Mouse (Mus musculus) stomach, postnatal 0 days (tissue): Measurements from ENCODE around the gene Gbe1. TPM values are rescaled to one million over a fixed set of nuclear protein-coding genes. Genes with fewer than 3 reads are reported as not detected.
A peak's percentile ranks its signal among the peaks of the same experiment; 100 is the strongest.

Experiments
- ATAC-seq: fragments of 200-750 bp; cut with Nextera tagmentation; 2 replicates; pipeline ENCODE4 v1.8.0; 2017; ENCODE audit not compliant: low FRiP score, low TSS enrichment
- DNase-seq: peaks from one replicate; pipeline ENCODE4 v3.0.0-alpha.2; 2016; ENCODE audit warnings: low spot score
- H3K27ac ChIP-seq: fragments of 300-500 bp; sonication (generic); replicated peaks from 2 replicates; pipeline ENCODE4 v1.5.1; 2014; ENCODE audit warnings: mild to moderate bottlenecking, control low read depth
- H3K27me3 ChIP-seq: fragments of 300-500 bp; sonication (generic); 2 replicates; pipeline ENCODE4 v1.6.1; 2014; ENCODE audit warnings: low read length; ENCODE audit not compliant: control insufficient read depth, insufficient read depth
- H3K36me3 ChIP-seq: fragments of 300-500 bp; sonication (generic); 2 replicates; pipeline ENCODE4 v1.6.1; 2014; ENCODE audit warnings: low read length, mixed read lengths; ENCODE audit not compliant: control insufficient read depth, insufficient read depth
- H3K4me1 ChIP-seq: fragments of 300-500 bp; sonication (generic); replicated peaks from 2 replicates; pipeline ENCODE4 v1.6.1; 2014; ENCODE audit warnings: antibody characterized with exemption; ENCODE audit not compliant: control insufficient read depth, insufficient read depth
- H3K4me2 ChIP-seq: fragments of 300-500 bp; sonication (generic); replicated peaks from 2 replicates; pipeline ENCODE4 v1.6.1; 2014; ENCODE audit warnings: low read depth, mild to moderate bottlenecking, control low read depth, moderate library complexity
- H3K4me3 ChIP-seq: fragments of 300-500 bp; sonication (generic); 2 replicates; pipeline ENCODE4 v1.5.1; 2014; ENCODE audit warnings: low read depth, low read length, control low read depth
- H3K9ac ChIP-seq: fragments of 300-500 bp; sonication (generic); 2 replicates; pipeline ENCODE4 v1.6.1; 2014; ENCODE audit warnings: mild to moderate bottlenecking, low read length, control low read depth, mixed read lengths
- H3K9me3 ChIP-seq: fragments of 300-500 bp; sonication (generic); 2 replicates; pipeline ENCODE4 v1.6.1; 2016; ENCODE audit warnings: low read length; ENCODE audit not compliant: control insufficient read depth
- CTCF ChIP-seq: IDR thresholded peaks from 2 replicates; pipeline ENCODE4 v1.5.1; 2016; ENCODE audit warnings: antibody characterized with exemption, low read depth, mild to moderate bottlenecking, moderate library complexity
- EP300 ChIP-seq: optimal IDR thresholded peaks from 2 replicates; pipeline ENCODE3; 2016; ENCODE audit warnings: antibody characterized with exemption
- WGBS: fragments of 180-500 bp; shearing (Covaris S2); extraction: QIAGEN DNeasy Blood & Tissue Kit; methylation state at CpG from one replicate; pipeline ENCODE4 v1.1.7; 2014; 5-methylcytosine and 5-hydroxymethylcytosine counted together
- polyA plus RNA-seq: library from polyadenylated mRNA; unstranded; fragments of >200 nt; fragmentation: Nextera tagmentation; extraction: Ambion mirVana; gene quantifications from 2 replicates; pipeline ENCODE4 v1.2.1, GENCODE M21; 2015

Gene Gbe1
- polyA plus RNA-seq, 1 experiment from 2014 or later, result 16.6 TPM

DNA sequence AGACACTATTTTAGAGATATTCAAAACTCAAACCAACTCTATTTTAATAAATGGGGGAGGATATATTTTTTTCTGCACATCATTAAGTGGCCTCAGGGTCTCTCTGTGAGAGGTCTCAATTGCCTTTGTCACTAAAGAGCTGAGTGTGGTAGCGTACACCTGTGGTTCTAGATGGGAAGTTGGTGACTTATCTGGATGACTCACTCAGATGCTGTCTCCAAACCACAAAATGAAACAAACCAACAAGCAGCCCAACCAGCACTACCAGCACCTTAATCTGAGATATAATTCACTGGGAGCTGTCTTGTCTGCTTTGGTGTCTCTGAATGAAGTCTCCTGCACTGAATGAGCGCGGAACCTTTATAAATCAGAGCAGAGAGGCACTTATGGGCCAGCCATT is 51.5 kb downstream of the Gbe1 start:
- ATAC-seq (no peak), DNase-seq (no peak)
- H3K4me2 ChIP-seq, result no peak overlapping the region
- no peaks in the 10 kb centered on the region for H3K27me3 ChIP-seq
- TF ChIP-seq CTCF (no peak), EP300 (no peak)
- 79% methylated on average over 3 of the region's 3 CpGs for WGBS
- H3K36me3 ChIP-seq, result no peaks in the 10 kb centered on the region
- H3K27ac ChIP-seq, result no peak overlapping the region
- H3K4me3 ChIP-seq, result no peak overlapping the region
- no peaks in the 10 kb centered on the region for H3K4me1 ChIP-seq
- H3K9me3 ChIP-seq, result no peaks in the 10 kb centered on the region
- no peak overlapping the region for H3K9ac ChIP-seq

DNA sequence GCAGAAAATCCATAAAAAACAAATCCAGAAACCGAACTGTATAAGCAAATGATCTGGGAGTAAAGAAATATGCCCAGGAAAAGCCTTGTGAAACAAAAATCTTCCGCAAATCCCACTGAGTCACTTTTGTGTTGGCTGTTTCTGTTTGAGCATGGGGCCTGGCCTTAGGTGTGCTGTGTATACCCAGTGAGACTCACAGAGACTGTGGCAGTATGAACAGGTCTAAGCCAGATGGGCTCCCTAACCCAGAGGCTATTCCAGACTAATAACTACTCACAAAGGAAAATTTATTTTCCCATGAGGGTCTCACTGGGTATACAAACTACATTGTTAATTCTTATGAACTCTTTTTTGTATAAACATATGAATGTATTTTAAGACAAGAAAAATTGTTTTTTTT is 67.3 kb downstream of the Gbe1 start:
- TF ChIP-seq CTCF, result no peak
- no peak for TF ChIP-seq EP300
- no peaks in the 10 kb centered on the region for H3K9me3 ChIP-seq
- no peak for DNase-seq
- no peaks in the 10 kb centered on the region for H3K4me1 ChIP-seq
- ATAC-seq, result peak; percentile 87
- H3K27ac ChIP-seq, result no peak overlapping the region
- H3K4me2 ChIP-seq, result no peak overlapping the region
- no peaks in the 10 kb centered on the region for H3K27me3 ChIP-seq
- H3K4me3 ChIP-seq, result no peak overlapping the region
- no peaks in the 10 kb centered on the region for H3K36me3 ChIP-seq
- no peak overlapping the region for H3K9ac ChIP-seq
- WGBS, result 68% methylated on average over 2 of the region's 2 CpGs

- 89% methylated on average over 1 of the region's 1 CpGs for WGBS
Measured at GRCm38 (mm10) chr16:70385494-70385893, 71.7 kb downstream of the Gbe1 start.

DNA sequence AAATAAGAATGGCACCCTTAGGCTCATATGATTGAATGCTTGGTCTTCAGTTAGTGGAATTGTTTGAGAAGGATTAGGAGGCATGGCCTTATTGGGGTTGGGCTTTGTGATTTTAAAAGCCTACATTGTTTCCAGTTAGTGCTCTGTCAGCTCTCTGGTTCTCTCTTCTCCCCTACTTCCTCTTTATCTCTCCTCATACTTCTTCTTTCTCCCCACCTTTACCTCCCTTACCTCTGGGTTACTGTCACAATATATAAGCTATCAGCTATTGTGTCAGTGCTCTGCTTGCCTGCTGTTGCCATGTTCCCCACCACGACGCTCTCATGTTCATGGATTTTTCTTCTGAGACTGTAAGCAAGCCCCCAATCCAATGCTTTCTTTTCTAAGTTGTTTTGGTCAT is 73.6 kb downstream of the Gbe1 start:
- Histone ChIP-seq H3K9ac (no peak overlapping the region), H3K27ac (no peak overlapping the region), H3K4me3 (no peak overlapping the region), H3K36me3 (no peaks in the 10 kb centered on the region), H3K4me2 (no peak overlapping the region), H3K4me1 (no peaks in the 10 kb centered on the region), H3K9me3 (no peaks in the 10 kb centered on the region), H3K27me3 (no peaks in the 10 kb centered on the region)
- 95% methylated on average over 2 of the region's 2 CpGs for WGBS
- TF ChIP-seq EP300 (no peak), CTCF (no peak)
- ATAC-seq, result no peak
- no peak for DNase-seq

More at GRCm38 (mm10) chr16:70385494-70385893, 71.7 kb downstream of the Gbe1 start:
- H3K27ac ChIP-seq, result no peak overlapping the region
- no peak overlapping the region for H3K4me3 ChIP-seq
- TF ChIP-seq CTCF (no peak), EP300 (no peak)
- DNase-seq, result no peak
- no peak overlapping the region for H3K4me2 ChIP-seq
- H3K9me3 ChIP-seq, result no peaks in the 10 kb centered on the region
- no peak overlapping the region for H3K9ac ChIP-seq
- ATAC-seq, result no peak
- no peaks in the 10 kb centered on the region for H3K27me3 ChIP-seq
- no peaks in the 10 kb centered on the region for H3K36me3 ChIP-seq
- H3K4me1 ChIP-seq, result no peaks in the 10 kb centered on the region

- Histone ChIP-seq H3K27me3 (no peaks in the 10 kb centered on the region), H3K9me3 (no peaks in the 10 kb centered on the region), H3K4me2 (no peak overlapping the region), H3K4me3 (no peak overlapping the region), H3K27ac (no peak overlapping the region), H3K36me3 (no peaks in the 10 kb centered on the region), H3K4me1 (no peaks in the 10 kb centered on the region), H3K9ac (no peak overlapping the region)
- 80% methylated on average over 3 of the region's 3 CpGs for WGBS
- ATAC-seq (no peak), DNase-seq (no peak)
- TF ChIP-seq EP300 (no peak), CTCF (no peak)
Measured at GRCm38 (mm10) chr16:70395276-70395675, 81.5 kb downstream of the Gbe1 start.

DNA sequence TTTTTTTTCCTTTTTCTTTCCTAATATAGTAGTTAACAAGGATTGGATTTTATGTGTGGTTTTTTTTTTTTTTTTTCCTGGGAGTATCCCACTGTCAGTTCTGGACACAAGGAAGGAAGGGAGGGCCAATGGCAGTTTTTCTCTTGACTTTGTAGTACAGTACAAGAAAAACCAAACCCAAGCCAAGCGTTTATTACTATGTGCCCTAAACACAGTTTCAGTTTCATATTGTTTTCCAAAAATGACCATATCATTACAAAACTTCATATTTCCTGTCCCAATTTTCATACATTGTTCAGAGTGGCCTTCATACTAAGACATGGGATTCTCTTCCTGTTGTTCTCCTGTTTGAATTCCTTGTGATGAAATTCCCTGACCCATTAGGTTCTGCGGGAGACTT is 94.0 kb downstream of the Gbe1 start:
- ATAC-seq (no peak), DNase-seq (no peak)
- TF ChIP-seq CTCF, result no peak
- no peak for TF ChIP-seq EP300
- Histone ChIP-seq H3K4me1 (no peaks in the 10 kb centered on the region), H3K27me3 (no peaks in the 10 kb centered on the region), H3K9me3 (no peaks in the 10 kb centered on the region), H3K4me3 (no peak overlapping the region), H3K27ac (no peak overlapping the region), H3K9ac (no peak overlapping the region), H3K36me3 (no peaks in the 10 kb centered on the region), H3K4me2 (no peak overlapping the region)
- WGBS, result 85% methylated on average over 2 of the region's 2 CpGs
